ENCODE assay signal across 12 mouse cellular contexts in the genomic region with DNA sequence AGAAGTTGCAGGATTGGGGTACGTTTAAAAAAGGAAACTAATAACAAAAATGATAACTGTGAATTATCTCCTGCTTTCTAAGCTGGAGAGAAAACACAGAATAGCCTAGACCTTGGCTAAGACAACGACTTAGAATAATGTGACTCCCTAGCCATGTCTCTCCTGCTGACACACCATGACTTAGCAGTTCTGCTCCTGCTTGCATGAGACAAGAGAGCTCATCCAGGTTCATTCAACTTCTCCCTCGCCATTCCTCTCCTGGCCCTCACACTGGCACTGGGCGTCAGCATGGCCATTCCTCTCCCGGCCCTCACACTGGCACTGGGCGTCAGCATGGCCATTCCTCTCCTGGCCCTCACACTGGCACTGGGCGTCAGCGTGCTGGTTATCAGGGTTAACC. TPM values are rescaled to one million over a fixed set of nuclear protein-coding genes. Genes with fewer than 3 reads are reported as not detected.
DNase-seq lines count a peak whose midpoint lies in the region; ATAC-seq and TF ChIP-seq lines count a peak whose summit lies in the region.
"Had no signal": no experiment of that assay in that cellular context is flagged by ENCODE, and none has a peak within 500 bp of the region (broad histone marks: within the 10 kb centered on the region; RNA-seq: fewer than 3 reads in every experiment).

No protein-coding gene starts in this region.

- H3K27ac ChIP-seq in liver, embryonic 15.5 days (replicated peaks) = peak overlapping the region; percentile 91
- H3K27ac ChIP-seq in intestine, embryonic 16.5 days (ENCODE audit: low read length) = no peak overlapping the region
- H3K27ac ChIP-seq: heart, embryonic 15.5 days; neural tube, embryonic 13.5 days had no signal

- H3K9me3 ChIP-seq in G1E (replicated peaks) = no peaks in the 10 kb centered on the region
- H3K9me3 ChIP-seq in liver, embryonic 15.5 days (replicated peaks) = no peaks in the 10 kb centered on the region
- no peaks in the 10 kb centered on the region for H3K9me3 ChIP-seq in intestine, embryonic 16.5 days (ENCODE audit: control insufficient read depth, low read length)
- H3K9me3 ChIP-seq: heart, embryonic 15.5 days; neural tube, embryonic 13.5 days had no signal

- TF ChIP-seq CTCF in G1E (IDR thresholded peaks at IDR 0.05; ENCODE audit: low read depth, low read length) = no peak

- H3K27me3 ChIP-seq in G1E (ENCODE audit: insufficient read depth, low read length) = no peaks in the 10 kb centered on the region
- no peaks in the 10 kb centered on the region for H3K27me3 ChIP-seq in liver, embryonic 15.5 days
- no peaks in the 10 kb centered on the region for H3K27me3 ChIP-seq in intestine, embryonic 16.5 days (replicated peaks; ENCODE audit: control insufficient read depth, insufficient read depth, low read length)
- H3K27me3 ChIP-seq: heart, embryonic 15.5 days; neural tube, embryonic 13.5 days had no signal

- H3K4me2 ChIP-seq in liver, embryonic 15.5 days = peak overlapping the region; percentile 89
- no peak overlapping the region for H3K4me2 ChIP-seq in intestine, embryonic 16.5 days (ENCODE audit: low read depth, low read length)
- H3K4me2 ChIP-seq: heart, embryonic 15.5 days; midbrain, embryonic 11.5 days; neural tube, embryonic 13.5 days had no signal

- H3K9ac ChIP-seq in liver, embryonic 15.5 days = peak overlapping the region; percentile 55
- H3K9ac ChIP-seq in intestine, embryonic 16.5 days (ENCODE audit: low read depth, low read length) = no peak overlapping the region
- H3K9ac ChIP-seq: heart, embryonic 15.5 days; neural tube, embryonic 13.5 days had no signal

- peak; percentile 23 for DNase-seq in heart, adult 8-10 months (ENCODE audit: low spot score)
- no peak for DNase-seq in heart, postnatal 36 days
- peak; percentile 59 for DNase-seq in G1E (ENCODE audit: low spot score)
- peak; percentile 86 for DNase-seq in c-Kit-positive CD71-positive TER-119-positive erythroid progenitor cells, embryonic 14.5 days (ENCODE audit: low spot score)
- DNase-seq in layer of hippocampus, postnatal 14 days (ENCODE audit: low spot score in 2 of 2) = no peak
- no peak for DNase-seq in layer of hippocampus, adult 9-10 months (ENCODE audit: low spot score)
- DNase-seq: cerebellum, adult 8-10 months had no signal

- H3K4me1 ChIP-seq in G1E (ENCODE audit: insufficient read depth, low read depth, low read length) = peaks cover 59% of the 10 kb centered on the region
- peaks cover 71% of the 10 kb centered on the region for H3K4me1 ChIP-seq in liver, embryonic 15.5 days (replicated peaks)
- H3K4me1 ChIP-seq in intestine, embryonic 16.5 days (ENCODE audit: control insufficient read depth, insufficient read depth, low read length) = peaks cover 22% of the 10 kb centered on the region

- intact Hi-C loops in heart, postnatal 36 days (cut with DNase I) = no loop called here

- peak overlapping the region; percentile 67; the same call in 1 of the 2 replicates for H3K4me3 ChIP-seq in G1E (ENCODE audit: low read depth, low read length)
- peak overlapping the region; percentile 78 for H3K4me3 ChIP-seq in liver, embryonic 15.5 days (replicated peaks)
- no peak overlapping the region for H3K4me3 ChIP-seq in intestine, embryonic 16.5 days (ENCODE audit: low read length)
- H3K4me3 ChIP-seq: heart, embryonic 15.5 days; neural tube, embryonic 13.5 days had no signal

- H3K36me3 ChIP-seq in G1E (replicated peaks) = peaks cover 53% of the 10 kb centered on the region
- H3K36me3 ChIP-seq in liver, embryonic 15.5 days (replicated peaks) = peaks cover 59% of the 10 kb centered on the region
- 0 out of 2 replicates have a peak, but pooled peaks cover 3% of the 10 kb centered on the region for H3K36me3 ChIP-seq in intestine, embryonic 16.5 days (ENCODE audit: control insufficient read depth, insufficient read depth, low read length)

- 25% methylated on average over 8 of the region's 8 CpGs for WGBS in liver, embryonic 15.5 days (ENCODE audit: insufficient replicate concordance)
- 88% methylated on average over 8 of the region's 8 CpGs for WGBS in intestine, embryonic 16.5 days

- peak; percentile 50 for ATAC-seq in G1E (ENCODE audit: extremely low read depth, insufficient number of reproducible peaks, low FRiP score, poor library complexity, severe bottlenecking)
- ATAC-seq in liver, embryonic 15.5 days (ENCODE audit: insufficient read depth) = peak; percentile 38
- ATAC-seq in intestine, embryonic 16.5 days = no peak

RNA-seq across cellular contexts. Expression of a gene that starts 4.7 kb away (rescaled TPM):
- total RNA-seq in heart, adult 8-10 months (2022) = 100 to 1,000 TPM; 272 to 301 (median 290) TPM
- total RNA-seq in heart, postnatal 36 days (2021) = 100 to 1,000 TPM; 239 to 279 TPM
- 325 and 382 TPM in 2 replicates for total RNA-seq in G1E (2014; fragmentation: Nextera tagmentation)
- 114 and 122 TPM in 2 replicates for total RNA-seq in G1E (2017)
- polyA plus RNA-seq in G1E (2012) = 135 and 144 TPM in 2 replicates
- 205 and 239 TPM in 2 replicates for polyA plus RNA-seq in liver, embryonic 15.5 days (2015; fragmentation: Nextera tagmentation; extraction: Ambion mirVana)
- 10 to 100 TPM; 74.1 to 75.9 TPM for total RNA-seq in layer of hippocampus, postnatal 14 days (2021)
- 169 and 195 TPM in 2 replicates for polyA plus RNA-seq in intestine, embryonic 16.5 days (2015; fragmentation: Nextera tagmentation; extraction: Ambion mirVana)

Comparison
In these comparisons a context has a peak if more than half of its experiments do, and no peak if none do; other contexts are left out.
1. DNase-seq: peak in heart, adult 8-10 months (single experiment), G1E (single experiment) and c-Kit-positive CD71-positive TER-119-positive erythroid progenitor cells, embryonic 14.5 days (single experiment); none in heart, postnatal 36 days (0 of 2), layer of hippocampus, postnatal 14 days (0 of 2) and layer of hippocampus, adult 9-10 months (single experiment).